Mouse (Mus musculus): Measurements from ENCODE around the gene Rnaseh2b. TPM values are rescaled to one million over a fixed set of nuclear protein-coding genes. Genes with fewer than 3 reads are reported as not detected.

Rnaseh2b gene
- total and polyA plus RNA-seq, 3 experiments, result 21.2 to 63.7 (median 53.6) TPM

- Histone ChIP-seq H3K4me2 (ENCODE audit: insufficient read depth, low read depth, poor library complexity, severe bottlenecking) (no peak overlapping the region), H3K27ac (ENCODE audit: insufficient read depth, low read depth) (no peak overlapping the region), H3K4me3 (replicated peaks in 1 of 3; ENCODE audit: low read depth in 2 of 3, low read length in 2 of 3, poor library complexity in 1 of 3) (no peak overlapping the region), H3K27me3 (replicated peaks) (no peaks in the 10 kb centered on the region), H3K9me3 (replicated peaks; ENCODE audit: low read length) (no peaks in the 10 kb centered on the region), H3K79me2 (replicated peaks; ENCODE audit: control insufficient read depth, extremely low read depth, insufficient read depth, poor library complexity, severe bottlenecking) (no peaks in the 10 kb centered on the region), H3K36me3 (replicated peaks in 1 of 2; ENCODE audit: control insufficient read depth in 1 of 2, insufficient read depth in 1 of 2, low read length in 1 of 2) (no peaks in the 10 kb centered on the region), H3K9ac (ENCODE audit: insufficient read depth, low read depth) (no peak overlapping the region), H3K4me1 (ENCODE audit: control insufficient read depth in 1 of 2, insufficient read depth in 2 of 2) (peaks cover 0 to 9% of the 10 kb centered on the region in 2 experiments; a peak in 2 of 4 replicates)
- no peak for TF ChIP-seq ZMIZ1 (IDR thresholded peaks at IDR 0.05; ENCODE audit: low read depth, low read length)
- DNase-seq (ENCODE audit: extremely low read depth), result no peak
- in situ Hi-C loops (cut with MboI; ENCODE audit: low pct_ligation_motif_present, low pct_unique_long_range_greater_than_20kb, low sequenced_read_pairs) (loop anchor here (5.0 kb wide), 1 partner anchor 201 kb away; the partner anchor contains the start of gene Gucy1b2), dilution Hi-C loops (cut with MboI; ENCODE audit: extremely low pct_ligation_motif_present, extremely low pct_unique_long_range_greater_than_20kb, low sequenced_read_pairs) (no loop called here)
Measured at GRCm38 (mm10) chr14:62256066-62256465, 36.3 kb upstream of the Rnaseh2b start.

- Histone ChIP-seq H3K4me1 (ENCODE audit: control insufficient read depth in 1 of 2, insufficient read depth in 2 of 2) (no peaks in the 10 kb centered on the region), H3K36me3 (replicated peaks in 1 of 2; ENCODE audit: control insufficient read depth in 1 of 2, insufficient read depth in 1 of 2, low read length in 1 of 2) (no peaks in the 10 kb centered on the region), H3K27me3 (replicated peaks) (no peaks in the 10 kb centered on the region), H3K4me3 (replicated peaks in 1 of 3; ENCODE audit: low read depth in 2 of 3, low read length in 2 of 3, poor library complexity in 1 of 3) (no peak overlapping the region), H3K27ac (ENCODE audit: insufficient read depth, low read depth) (no peak overlapping the region), H3K4me2 (ENCODE audit: insufficient read depth, low read depth, poor library complexity, severe bottlenecking) (no peak overlapping the region), H3K9ac (ENCODE audit: insufficient read depth, low read depth) (no peak overlapping the region), H3K9me3 (replicated peaks; ENCODE audit: low read length) (no peaks in the 10 kb centered on the region), H3K79me2 (replicated peaks; ENCODE audit: control insufficient read depth, extremely low read depth, insufficient read depth, poor library complexity, severe bottlenecking) (no peaks in the 10 kb centered on the region)
- no peak for TF ChIP-seq GABPA (IDR thresholded peaks at IDR 0.05; ENCODE audit: insufficient replicate concordance, low read depth, low read length)
- no peak for TF ChIP-seq TCF12 (IDR thresholded peaks at IDR 0.05; ENCODE audit: low read depth, low read length)
- TF ChIP-seq CTCF (conservative IDR thresholded peaks at IDR 0.05 in 1 of 2, IDR thresholded peaks at IDR 0.05 in 1 of 2; ENCODE audit: low read depth in 2 of 2, low read length in 2 of 2), result no peak
- TF ChIP-seq POLR2A (IDR thresholded peaks at IDR 0.05; ENCODE audit: low read depth, low read length), result no peak
- TF ChIP-seq CHD2 (IDR thresholded peaks at IDR 0.05; ENCODE audit: low read length), result no peak
- no peak for TF ChIP-seq JUND (conservative IDR thresholded peaks at IDR 0.05; ENCODE audit: low read depth, low read length)
- TF ChIP-seq USF1 (IDR thresholded peaks at IDR 0.05; ENCODE audit: low read depth, low read length), result no peak
- TF ChIP-seq CHD1 (IDR thresholded peaks at IDR 0.05; ENCODE audit: low read depth, low read length), result no peak
- TF ChIP-seq MYC (IDR thresholded peaks at IDR 0.05; ENCODE audit: low read depth, low read length), result no peak
- TF ChIP-seq NELFE (IDR thresholded peaks at IDR 0.05; ENCODE audit: low read depth, low read length), result no peak
- no peak for TF ChIP-seq MAFK (IDR thresholded peaks at IDR 0.05; ENCODE audit: insufficient replicate concordance, low read length)
- TF ChIP-seq SMC3 (IDR thresholded peaks at IDR 0.05; ENCODE audit: low read depth, low read length), result no peak
- TF ChIP-seq ZKSCAN1 (IDR thresholded peaks at IDR 0.05; ENCODE audit: borderline replicate concordance, low read depth, low read length), result no peak
- no peak for TF ChIP-seq KAT2A (IDR thresholded peaks at IDR 0.05; ENCODE audit: insufficient replicate concordance, low read length)
- TF ChIP-seq USF2 (conservative IDR thresholded peaks at IDR 0.05; ENCODE audit: low read depth, low read length), result no peak
- TF ChIP-seq RAD21 (IDR thresholded peaks at IDR 0.05; ENCODE audit: low read depth, low read length), result no peak
- no peak for TF ChIP-seq ELF1 (IDR thresholded peaks at IDR 0.05; ENCODE audit: low read depth, low read length)
- no peak for TF ChIP-seq TBP (conservative IDR thresholded peaks at IDR 0.05; ENCODE audit: low read depth, low read length)
- no peak for TF ChIP-seq BHLHE40 (IDR thresholded peaks at IDR 0.05; ENCODE audit: low read depth, low read length)
- in situ Hi-C loops (cut with MboI; ENCODE audit: low pct_ligation_motif_present, low pct_unique_long_range_greater_than_20kb, low sequenced_read_pairs) (loop anchor here (5.0 kb wide), 1 partner anchor 199 kb away; the partner anchor contains the start of gene Gucy1b2), dilution Hi-C loops (cut with MboI; ENCODE audit: extremely low pct_ligation_motif_present, extremely low pct_unique_long_range_greater_than_20kb, low sequenced_read_pairs) (no loop called here)
- DNase-seq (ENCODE audit: extremely low read depth), result no peak
Measured at GRCm38 (mm10) chr14:62258125-62258524, 34.3 kb upstream of the Rnaseh2b start.
